Mouse (Mus musculus) gastrocnemius, adult 18-20 months (tissue): ENCODE results near the gene Nox3. TPM values are rescaled to one million over a fixed set of nuclear protein-coding genes. Genes with fewer than 3 reads are reported as not detected.

ENCODE experiments used
- DNase-seq: peaks from one replicate; pipeline ENCODE4 v3.0.0; 2021; ENCODE audit warnings: low spot score
- long read RNA-seq, 2 experiments: library from polyadenylated mRNA; stranded (forward); transcript quantifications; one replicate each; pipeline ENCODE4 v2.0.0; 2021
- total RNA-seq, 2 experiments: library from RNA; stranded (reverse); gene quantifications; 2 replicates each; pipeline ENCODE4 v1.2.3; 2021

Nox3 gene
- not detected for total RNA-seq
- long read RNA-seq, experiment 1 = 0 reads
- long read RNA-seq, experiment 2 = 0 reads

DNA sequence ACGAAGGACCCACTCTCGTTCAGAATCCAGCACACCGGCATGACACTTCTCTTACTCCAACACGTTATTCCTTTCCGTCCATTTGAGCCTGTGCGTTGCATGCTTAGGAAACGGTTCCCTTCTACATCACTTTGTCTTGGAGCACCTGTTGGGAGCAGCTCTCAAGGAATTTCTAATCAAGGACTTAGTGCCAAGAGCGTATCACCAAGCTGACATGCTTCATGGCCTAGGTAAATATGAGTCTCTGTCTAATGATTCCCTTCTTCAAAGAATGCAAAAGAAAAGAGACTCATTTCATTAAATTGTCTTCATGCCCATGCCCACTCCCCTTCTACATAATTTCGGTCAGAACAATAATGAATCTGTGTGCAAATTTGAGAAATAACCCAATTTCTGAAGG is at the start of gene Nox3:
Nox3 (minus strand) TSS at position 101 of the 400 bp plus-strand sequence.
- DNase-seq = no peak

DNA sequence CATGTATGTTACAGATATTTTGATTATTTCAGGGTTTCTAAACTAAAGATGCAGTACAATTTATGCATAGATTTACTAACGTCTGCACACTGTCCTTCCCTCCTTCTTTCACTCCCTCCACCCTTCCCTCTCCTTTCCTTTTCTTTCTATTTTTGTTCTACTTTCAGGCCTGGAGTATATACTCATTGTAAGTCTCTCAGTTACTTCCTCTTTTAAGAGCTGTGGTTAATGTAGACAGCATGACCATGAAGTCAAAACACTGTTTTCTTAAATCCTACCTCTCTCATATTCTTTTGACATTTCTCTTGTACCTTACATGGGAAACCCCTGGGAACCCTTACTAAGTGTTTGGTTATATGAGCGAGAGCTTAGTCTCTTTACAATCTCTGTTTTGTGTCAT is 48.3 kb upstream of the Nox3 start:
- no peak for DNase-seq

GRCm38 (mm10) chr17:3736936-3737335 is 40.9 kb upstream of the Nox3 start:
- no peak for DNase-seq

DNA sequence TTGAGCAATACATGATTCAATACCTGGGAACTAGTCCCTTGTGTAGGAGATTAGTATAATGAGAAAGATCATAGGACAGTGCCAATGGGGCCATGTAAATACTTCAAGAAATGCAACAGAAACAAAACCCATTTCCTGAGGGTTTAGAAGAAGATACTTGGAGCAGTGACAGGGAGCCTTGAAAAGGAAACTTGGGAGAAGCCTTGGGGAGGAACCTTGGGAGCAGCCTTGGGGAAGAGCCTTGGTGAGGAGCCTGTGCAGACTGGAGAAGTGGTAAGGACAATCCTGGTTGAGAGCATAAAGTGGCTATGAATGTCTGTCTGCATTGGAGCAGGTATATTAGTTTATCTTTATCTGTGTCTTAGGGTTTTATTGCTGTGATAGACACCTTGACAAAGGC is 38.2 kb upstream of the Nox3 start:
- DNase-seq = no peak

DNA sequence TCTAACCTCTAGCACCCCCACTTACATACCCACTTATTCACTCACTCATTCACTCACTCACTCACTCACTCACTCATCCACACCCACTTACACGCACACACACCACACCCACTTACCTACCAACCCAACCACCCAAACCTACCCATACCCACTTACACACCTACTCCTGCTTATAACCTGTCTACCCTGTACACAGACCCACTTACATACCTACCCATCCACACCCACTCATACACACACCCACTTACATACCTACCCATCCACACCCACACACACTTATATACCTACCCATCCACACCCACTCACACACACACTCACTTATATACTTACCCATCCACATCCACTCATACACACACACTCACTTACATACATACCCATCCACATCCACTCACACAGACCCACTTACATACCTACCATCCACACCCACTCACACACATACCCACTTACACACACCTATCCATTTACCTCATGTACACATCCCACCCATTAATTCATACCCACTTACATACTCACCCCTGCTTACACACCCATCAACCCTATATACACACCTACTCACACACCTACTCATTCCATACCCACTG is 9.4 kb upstream of the Nox3 start:
- no peak for DNase-seq

GRCm38 (mm10) chr17:3702320-3702719 is 6.3 kb upstream of the Nox3 start:
- no peak for DNase-seq

GRCm38 (mm10) chr17:3692817-3693216 is 3.2 kb downstream of the Nox3 start:
- no peak for DNase-seq

DNA sequence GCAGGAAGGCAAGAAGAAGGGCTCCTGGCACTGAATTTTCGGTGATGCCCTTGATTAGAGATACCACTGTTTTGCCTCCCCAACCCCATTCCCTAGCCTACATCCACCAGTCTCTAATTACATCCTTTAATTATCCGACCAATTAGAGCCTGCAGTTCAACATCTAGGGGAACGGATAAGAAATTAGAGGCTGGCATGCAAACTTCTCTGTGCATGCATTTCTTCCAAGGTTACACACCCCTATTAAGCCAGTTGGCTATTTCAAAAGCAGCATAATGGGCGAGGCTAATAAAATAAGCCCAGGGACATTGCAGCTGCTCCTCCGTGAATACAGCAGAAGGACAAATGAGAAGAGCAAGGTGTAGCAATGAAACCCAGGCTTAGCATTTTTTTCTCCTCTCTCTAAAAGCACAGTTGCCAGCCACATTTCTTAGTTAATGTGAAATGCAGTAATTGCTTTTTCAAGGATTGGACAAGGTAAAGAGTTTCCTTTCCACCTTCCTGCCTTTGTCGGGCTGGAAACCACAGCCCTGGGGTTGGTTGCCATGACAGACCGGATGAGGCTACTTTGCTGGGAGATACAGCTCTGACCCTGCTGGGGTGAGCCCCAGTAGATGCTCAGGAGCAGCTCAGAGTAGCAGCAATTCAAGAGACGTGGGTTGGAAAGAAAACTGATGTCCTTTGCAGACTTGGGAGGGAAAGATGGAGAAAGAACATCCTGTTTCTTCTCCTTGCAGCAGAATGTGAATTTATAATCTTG is 5.4 kb downstream of the Nox3 start:
- no peak for DNase-seq

DNA sequence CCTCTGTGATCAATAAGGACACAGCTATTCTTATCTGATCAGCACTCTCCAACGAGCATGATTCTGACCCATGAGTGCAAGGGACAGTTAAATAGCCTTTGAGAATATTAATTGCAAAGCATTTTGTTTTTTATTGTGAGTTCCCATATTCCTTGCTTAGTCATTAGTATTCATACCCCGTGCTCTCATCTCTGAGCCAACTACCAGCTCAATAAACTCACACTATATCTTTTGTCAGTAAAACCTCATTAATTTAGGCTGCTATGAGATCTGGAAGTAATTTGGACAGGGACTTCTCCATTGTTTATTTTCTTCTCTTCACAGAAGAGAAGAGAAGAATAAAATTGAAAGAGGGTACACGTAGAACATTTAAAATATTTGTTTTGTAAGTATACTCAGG is 12.4 kb downstream of the Nox3 start:
- DNase-seq = no peak

- DNase-seq = no peak
These were observed 26.8 kb downstream of the Nox3 start for GRCm38 (mm10) chr17:3669226-3669625.

GRCm38 (mm10) chr17:3667287-3667686 is 28.8 kb downstream of the Nox3 start:
- DNase-seq = no peak

DNA sequence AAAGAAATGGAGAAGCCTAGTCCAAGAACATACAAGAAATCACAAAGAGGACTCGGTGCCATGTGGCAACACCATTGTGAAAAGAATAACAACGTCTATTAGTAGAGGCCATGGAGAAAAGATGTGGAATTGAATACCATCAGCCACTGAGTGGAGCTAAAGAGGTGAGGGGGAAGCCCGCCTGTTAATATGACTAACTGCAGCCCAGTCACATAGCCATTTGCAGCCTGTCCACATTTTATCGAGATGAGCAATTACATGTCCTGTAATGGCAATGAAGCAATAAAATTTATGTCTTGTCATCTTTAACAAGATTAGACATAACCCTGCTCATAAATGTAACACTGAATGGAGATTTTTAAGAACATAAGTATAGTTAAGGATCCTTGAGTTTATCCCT is 30.7 kb downstream of the Nox3 start:
- no peak for DNase-seq

DNA sequence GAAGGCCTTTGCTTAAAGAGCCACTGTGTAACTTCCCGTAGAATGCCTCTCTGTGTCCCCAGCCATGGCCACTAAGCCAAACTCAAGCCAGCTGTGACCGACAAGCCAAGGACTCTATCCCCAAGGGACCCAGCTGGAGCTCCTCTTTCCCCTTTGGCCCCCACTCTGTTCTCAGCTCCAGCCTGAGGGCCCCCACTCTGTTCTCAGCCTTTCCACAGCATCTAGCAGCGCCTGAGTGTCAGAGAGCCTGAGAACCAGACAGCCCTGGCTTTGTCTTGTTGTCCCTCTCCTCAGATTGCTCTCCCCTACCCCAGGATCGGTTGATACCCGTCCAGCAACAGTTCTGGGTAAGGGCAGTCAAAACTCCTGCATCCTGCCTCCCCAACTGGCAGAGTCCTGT is 36.6 kb downstream of the Nox3 start:
- DNase-seq = no peak

DNA sequence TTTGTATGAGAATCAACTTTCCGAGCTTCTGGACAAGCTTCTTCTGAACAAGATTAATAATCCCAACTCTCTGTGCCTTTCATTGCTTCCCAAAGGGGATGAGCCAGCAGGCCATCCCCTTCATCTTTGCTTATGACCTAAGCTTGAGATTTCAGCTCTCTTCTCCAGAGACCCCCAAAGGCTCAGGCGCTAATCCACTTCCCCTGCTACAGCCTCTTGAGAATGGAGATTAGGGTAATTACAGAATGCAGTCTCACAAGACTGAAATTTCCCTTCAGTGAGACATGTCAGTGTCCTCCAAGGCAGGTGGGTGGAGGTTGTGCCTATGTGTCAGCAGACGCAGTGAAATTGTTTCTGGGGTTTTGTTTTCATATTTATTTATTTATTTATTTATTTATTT is 45.7 kb downstream of the Nox3 start:
- no peak for DNase-seq

DNA sequence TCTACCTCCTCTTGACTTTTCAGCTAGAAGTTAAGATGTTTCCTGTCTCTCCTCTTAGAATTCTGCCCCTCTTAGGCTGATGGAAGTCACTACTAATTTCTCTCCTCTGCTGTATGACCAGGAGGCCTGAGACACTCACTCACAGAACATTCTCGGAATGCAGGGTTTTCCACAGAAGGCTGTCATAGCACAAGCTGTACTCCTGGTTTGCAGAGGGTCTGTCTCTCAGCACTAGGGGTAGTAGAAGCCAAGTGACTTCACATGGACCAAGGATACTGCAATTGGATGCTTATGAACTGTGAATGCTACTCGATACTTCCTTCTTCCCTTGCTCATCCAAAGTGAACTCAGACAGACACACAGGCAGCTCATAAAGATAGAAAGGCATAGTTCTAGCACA is 52.5 kb downstream of the Nox3 start:
- DNase-seq = no peak

DNA sequence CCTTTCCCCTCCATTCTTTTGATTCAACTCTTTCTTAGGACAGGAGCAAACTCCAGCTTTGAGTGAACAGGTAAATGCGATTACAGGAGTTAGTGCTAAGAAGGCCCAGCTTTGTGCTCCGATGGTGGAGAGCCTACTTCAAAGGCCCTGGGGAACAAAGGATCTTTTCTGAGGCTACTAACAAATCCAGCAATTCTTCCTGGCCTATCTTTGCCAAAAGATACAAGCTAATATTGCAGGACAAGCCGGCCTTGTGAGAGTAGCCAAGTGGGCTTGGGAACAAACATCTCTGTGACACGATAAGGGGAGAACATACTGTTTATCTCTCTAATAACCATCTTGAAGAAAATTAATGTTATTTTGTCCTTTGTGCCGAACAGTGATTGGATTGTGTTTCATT is 54.6 kb downstream of the Nox3 start:
- DNase-seq = no peak

DNA sequence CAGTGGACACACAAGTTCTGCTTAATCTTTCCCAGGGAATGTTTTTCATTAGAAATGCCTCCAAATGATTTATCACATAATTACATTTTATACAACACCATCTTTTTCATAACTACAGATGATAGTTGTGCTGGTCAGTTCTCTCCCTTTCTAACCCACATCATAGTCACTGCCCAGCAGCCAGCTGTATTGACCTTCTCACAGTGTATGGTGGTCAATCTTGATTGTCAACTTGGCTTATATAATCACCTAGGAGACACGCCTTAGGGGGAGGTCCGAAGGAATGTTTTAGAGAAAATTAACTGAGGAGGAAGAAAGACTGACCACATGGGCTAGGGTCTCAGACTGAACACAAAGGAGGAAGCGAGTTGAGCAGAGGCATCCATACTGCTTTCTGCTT is 57.3 kb downstream of the Nox3 start:
- DNase-seq = no peak

DNA sequence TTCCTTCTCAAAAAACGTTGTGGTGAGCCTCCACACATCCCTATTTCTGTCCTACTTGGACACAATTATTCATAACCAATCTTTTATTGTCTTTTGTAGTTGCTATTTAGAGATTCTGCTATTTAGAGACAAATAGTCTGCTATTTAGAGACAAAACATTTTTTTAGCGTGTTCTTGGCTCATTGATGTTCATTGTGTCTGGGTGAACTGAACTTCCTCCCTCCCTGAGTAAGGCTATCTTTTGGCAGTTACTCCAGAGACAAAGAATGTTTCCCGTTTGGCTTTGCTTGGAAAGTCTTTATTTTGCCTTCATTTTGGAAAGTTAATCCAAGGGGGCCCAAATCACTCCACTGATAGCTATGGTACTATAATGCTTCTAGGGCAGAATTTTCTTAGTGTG is 63.6 kb downstream of the Nox3 start:
- no peak for DNase-seq

GRCm38 (mm10) chr17:3616329-3617216 is 79.5 kb downstream of the Nox3 start:
- no peak for DNase-seq

- DNase-seq = no peak
These were observed 80.5 kb downstream of the Nox3 start for GRCm38 (mm10) chr17:3615553-3615952.

GRCm38 (mm10) chr17:3611781-3612075 is 84.3 kb downstream of the Nox3 start:
- DNase-seq = no peak

GRCm38 (mm10) chr17:3610928-3611780 is 84.9 kb downstream of the Nox3 start:
- no peak for DNase-seq
